Mouse (Mus musculus): ENCODE measurements at regions not wholly inside any gene's neighbourhood (a gene's known extent, or its start where the extent isn't known, plus 50 kb on each side); places are given as distances from the start of the nearest gene placed in this dataset.

GRCm38 (mm10) chr7:95250651-95251050 is 920.4 kb upstream of the Tenm4 start:
- H3K4me3 ChIP-seq = no peak overlapping the region
- no peak for TF ChIP-seq CTCF (conservative IDR thresholded peaks at IDR 0.05)
- no peak overlapping the region for H3K27ac ChIP-seq
- DNase-seq (ENCODE audit: low spot score in 2 of 2) = no peak

- no peak for DNase-seq (ENCODE audit: low spot score in 2 of 2)
- no peak for TF ChIP-seq CTCF (conservative IDR thresholded peaks at IDR 0.05)
- no peak overlapping the region for H3K4me3 ChIP-seq
- no peak overlapping the region for H3K27ac ChIP-seq
Observed at GRCm38 (mm10) chr7:95253862-95254545, 917.0 kb upstream of the Tenm4 start.

GRCm38 (mm10) chr7:95254913-95255312 is 916.1 kb upstream of the Tenm4 start:
- H3K27ac ChIP-seq = no peak overlapping the region
- TF ChIP-seq CTCF (conservative IDR thresholded peaks at IDR 0.05) = no peak
- DNase-seq (ENCODE audit: low spot score in 2 of 2) = no peak
- H3K4me3 ChIP-seq = no peak overlapping the region

GRCm38 (mm10) chr7:95255699-95256098 is 915.3 kb upstream of the Tenm4 start:
- DNase-seq (ENCODE audit: low spot score in 2 of 2) = no peak
- no peak for TF ChIP-seq CTCF (conservative IDR thresholded peaks at IDR 0.05)
- no peak overlapping the region for H3K4me3 ChIP-seq
- no peak overlapping the region for H3K27ac ChIP-seq

- no peak for TF ChIP-seq CTCF (conservative IDR thresholded peaks at IDR 0.05)
- no peak overlapping the region for H3K27ac ChIP-seq
Observed at GRCm38 (mm10) chr7:95262942-95263341, 908.1 kb upstream of the Tenm4 start.

GRCm38 (mm10) chr7:95277237-95277636 is 893.8 kb upstream of the Tenm4 start:
- no peak for DNase-seq (ENCODE audit: low spot score in 2 of 2)
- TF ChIP-seq CTCF (conservative IDR thresholded peaks at IDR 0.05) = no peak
- Histone ChIP-seq H3K27ac (no peak overlapping the region), H3K4me3 (no peak overlapping the region)

More at GRCm38 (mm10) chr7:95262942-95263341, 908.1 kb upstream of the Tenm4 start:
- no peak overlapping the region for H3K4me3 ChIP-seq
- DNase-seq (ENCODE audit: low spot score in 2 of 2) = no peak

GRCm38 (mm10) chr7:95313667-95314066 is 857.4 kb upstream of the Tenm4 start:
- no peak for TF ChIP-seq CTCF (conservative IDR thresholded peaks at IDR 0.05)
- no peak for DNase-seq (ENCODE audit: low spot score in 2 of 2)
- no peak overlapping the region for H3K4me3 ChIP-seq

GRCm38 (mm10) chr7:95323084-95323483 is 848.0 kb upstream of the Tenm4 start:
- TF ChIP-seq CTCF (conservative IDR thresholded peaks at IDR 0.05) = no peak
- H3K4me3 ChIP-seq = no peak overlapping the region
- H3K27ac ChIP-seq = no peak overlapping the region
- DNase-seq (ENCODE audit: low spot score in 2 of 2) = peak in 1 of 2 experiments; percentile 20

More at GRCm38 (mm10) chr7:95313667-95314066, 857.4 kb upstream of the Tenm4 start:
- no peak overlapping the region for H3K27ac ChIP-seq

- DNase-seq (ENCODE audit: low spot score in 2 of 2) = no peak
- no peak overlapping the region for H3K27ac ChIP-seq
- no peak overlapping the region for H3K4me3 ChIP-seq
- TF ChIP-seq CTCF (conservative IDR thresholded peaks at IDR 0.05) = no peak
Observed at GRCm38 (mm10) chr7:95324939-95325338, 846.1 kb upstream of the Tenm4 start.

- no peak for DNase-seq (ENCODE audit: low spot score in 2 of 2)
- H3K27ac ChIP-seq = no peak overlapping the region
- no peak overlapping the region for H3K4me3 ChIP-seq
- TF ChIP-seq CTCF (conservative IDR thresholded peaks at IDR 0.05) = peak; percentile 61
Observed at GRCm38 (mm10) chr7:95332037-95332436, 839.0 kb upstream of the Tenm4 start.

- no peak for DNase-seq (ENCODE audit: low spot score in 2 of 2)
- Histone ChIP-seq H3K4me3 (no peak overlapping the region), H3K27ac (no peak overlapping the region)
- no peak for TF ChIP-seq CTCF (conservative IDR thresholded peaks at IDR 0.05)
Observed at GRCm38 (mm10) chr7:95350185-95350803, 820.8 kb upstream of the Tenm4 start.

- TF ChIP-seq CTCF (conservative IDR thresholded peaks at IDR 0.05) = no peak
- no peak for DNase-seq (ENCODE audit: low spot score in 2 of 2)
- Histone ChIP-seq H3K27ac (no peak overlapping the region), H3K4me3 (no peak overlapping the region)
Observed at GRCm38 (mm10) chr7:95350804-95351199, 820.2 kb upstream of the Tenm4 start.

GRCm38 (mm10) chr7:95351337-95351736 is 819.7 kb upstream of the Tenm4 start:
- H3K27ac ChIP-seq = no peak overlapping the region
- H3K4me3 ChIP-seq = no peak overlapping the region
- no peak for TF ChIP-seq CTCF (conservative IDR thresholded peaks at IDR 0.05)
- DNase-seq (ENCODE audit: low spot score in 2 of 2) = no peak

GRCm38 (mm10) chr7:95352133-95352532 is 818.9 kb upstream of the Tenm4 start:
- no peak for TF ChIP-seq CTCF (conservative IDR thresholded peaks at IDR 0.05)
- Histone ChIP-seq H3K27ac (no peak overlapping the region), H3K4me3 (no peak overlapping the region)
- no peak for DNase-seq (ENCODE audit: low spot score in 2 of 2)

Data from layer of hippocampus, adult 2 months (tissue).